Mouse (Mus musculus) WW6 (cell line): ENCODE measurements around the gene Fbp2.
"Not testable (repeated sequence)": the region's sequence is repeated elsewhere in the genome, so short reads cannot be mapped to it uniquely, and the experiment has no call there.

Experiments used
- DNase-seq: peaks from one replicate; pipeline ENCODE4 v3.0.0-alpha.2; 2013; ENCODE audit warnings: low read depth, low spot score

Fbp2 gene

GRCm38 (mm10) chr13:62865651-62866315 lies 7.6 kb upstream of the Fbp2 start:
- no peak for DNase-seq

- no peak for DNase-seq
Measured at GRCm38 (mm10) chr13:62863771-62864170, 5.5 kb upstream of the Fbp2 start.

- no peak for DNase-seq
Measured at GRCm38 (mm10) chr13:62862875-62863274, 4.7 kb upstream of the Fbp2 start.

GRCm38 (mm10) chr13:62860068-62860467 lies 1.8 kb upstream of the Fbp2 start:
- no peak for DNase-seq

GRCm38 (mm10) chr13:62859251-62859650 lies 1.0 kb upstream of the Fbp2 start:
- not testable (repeated sequence) for DNase-seq

GRCm38 (mm10) chr13:62856850-62857249 lies 1.4 kb downstream of the Fbp2 start:
- DNase-seq: no peak

GRCm38 (mm10) chr13:62856305-62856675 lies 1.9 kb downstream of the Fbp2 start:
- DNase-seq: peak; percentile 76

GRCm38 (mm10) chr13:62855396-62856304 lies 2.6 kb downstream of the Fbp2 start:
- no peak for DNase-seq

GRCm38 (mm10) chr13:62854666-62855065 lies 3.6 kb downstream of the Fbp2 start:
- DNase-seq: peak; percentile 49

- DNase-seq: no peak
Measured at GRCm38 (mm10) chr13:62833341-62833740, 24.9 kb downstream of the Fbp2 start.

- no peak for DNase-seq
Measured at GRCm38 (mm10) chr13:62832239-62832638, 26.0 kb downstream of the Fbp2 start.

- DNase-seq: not testable (repeated sequence)
Measured at GRCm38 (mm10) chr13:62815705-62816104, 42.5 kb downstream of the Fbp2 start.

- DNase-seq: no peak
Measured at GRCm38 (mm10) chr13:62812713-62813112, 45.5 kb downstream of the Fbp2 start.

- DNase-seq: not testable (repeated sequence)
Measured at GRCm38 (mm10) chr13:62807981-62808380, 50.2 kb downstream of the Fbp2 start.
